Mouse (Mus musculus) MEL (cell line): ENCODE data around the gene Flt3l.
A peak's percentile ranks its signal among the peaks of the same experiment; 100 is the strongest.

Experiments
- CHD1 ChIP-seq: IDR thresholded peaks from 2 replicates; pipeline ENCODE4 v1.6.1; 2012; ENCODE audit warnings: low read depth, mild to moderate bottlenecking, inconsistent platforms, low read length, improper control_type of control experiment
- CTCF ChIP-seq, 3 experiments: IDR thresholded peaks in 2 of 3; conservative IDR thresholded peaks in 1 of 3; 2 replicates each; pipeline ENCODE4 v1.5.1; 2011 to 2012; ENCODE audit warnings: low read length in 3 of 3, low read depth in 2 of 3, mild to moderate bottlenecking in 2 of 3, improper control_type of control experiment in 1 of 3, inconsistent platforms in 1 of 3, mixed read lengths in 1 of 3, moderate library complexity in 1 of 3; ENCODE audit not compliant: control insufficient read depth in 1 of 3, insufficient read depth in 1 of 3, poor library complexity in 1 of 3, severe bottlenecking in 1 of 3
- ELF1 ChIP-seq: IDR thresholded peaks from 2 replicates; pipeline ENCODE4 v1.6.1; 2014; ENCODE audit warnings: low read depth, mild to moderate bottlenecking, inconsistent platforms, low read length, improper control_type of control experiment, moderate library complexity
- EP300 ChIP-seq, 2 experiments: IDR thresholded peaks; 2 replicates each; pipeline ENCODE4 v1.6.1; 2011; ENCODE audit warnings: improper control_type of control experiment in 2 of 2, low read length in 2 of 2, low read depth in 1 of 2, mild to moderate bottlenecking in 1 of 2
- HCFC1 ChIP-seq: IDR thresholded peaks from 2 replicates; pipeline ENCODE4 v1.6.1; 2012; ENCODE audit warnings: low read depth, mild to moderate bottlenecking, inconsistent platforms, low read length, improper control_type of control experiment, moderate library complexity
- MAX ChIP-seq: IDR thresholded peaks from 2 replicates; pipeline ENCODE4 v1.6.1; 2011; ENCODE audit warnings: low read length, improper control_type of control experiment
- NELFE ChIP-seq: IDR thresholded peaks from 2 replicates; pipeline ENCODE4 v1.6.1; 2011; ENCODE audit warnings: low read depth, low read length, improper control_type of control experiment
- POLR2A ChIP-seq, 2 experiments: IDR thresholded peaks; 2 replicates each; pipeline ENCODE4 v1.6.1; 2011 to 2012; ENCODE audit warnings: low read length in 2 of 2, mild to moderate bottlenecking in 2 of 2, control low read depth in 1 of 2, improper control_type of control experiment in 1 of 2, low read depth in 1 of 2, moderate library complexity in 1 of 2; ENCODE audit not compliant: control insufficient read depth in 1 of 2, insufficient read depth in 1 of 2, poor library complexity in 1 of 2
- USF1 ChIP-seq: IDR thresholded peaks from 2 replicates; pipeline ENCODE4 v1.6.1; 2014; ENCODE audit warnings: low read depth, mild to moderate bottlenecking, inconsistent platforms, low read length, improper control_type of control experiment, moderate library complexity
- ZMIZ1 ChIP-seq: IDR thresholded peaks from 2 replicates; pipeline ENCODE4 v1.6.1; 2012; ENCODE audit warnings: low read depth, mild to moderate bottlenecking, inconsistent platforms, low read length, improper control_type of control experiment, moderate library complexity

DNA sequence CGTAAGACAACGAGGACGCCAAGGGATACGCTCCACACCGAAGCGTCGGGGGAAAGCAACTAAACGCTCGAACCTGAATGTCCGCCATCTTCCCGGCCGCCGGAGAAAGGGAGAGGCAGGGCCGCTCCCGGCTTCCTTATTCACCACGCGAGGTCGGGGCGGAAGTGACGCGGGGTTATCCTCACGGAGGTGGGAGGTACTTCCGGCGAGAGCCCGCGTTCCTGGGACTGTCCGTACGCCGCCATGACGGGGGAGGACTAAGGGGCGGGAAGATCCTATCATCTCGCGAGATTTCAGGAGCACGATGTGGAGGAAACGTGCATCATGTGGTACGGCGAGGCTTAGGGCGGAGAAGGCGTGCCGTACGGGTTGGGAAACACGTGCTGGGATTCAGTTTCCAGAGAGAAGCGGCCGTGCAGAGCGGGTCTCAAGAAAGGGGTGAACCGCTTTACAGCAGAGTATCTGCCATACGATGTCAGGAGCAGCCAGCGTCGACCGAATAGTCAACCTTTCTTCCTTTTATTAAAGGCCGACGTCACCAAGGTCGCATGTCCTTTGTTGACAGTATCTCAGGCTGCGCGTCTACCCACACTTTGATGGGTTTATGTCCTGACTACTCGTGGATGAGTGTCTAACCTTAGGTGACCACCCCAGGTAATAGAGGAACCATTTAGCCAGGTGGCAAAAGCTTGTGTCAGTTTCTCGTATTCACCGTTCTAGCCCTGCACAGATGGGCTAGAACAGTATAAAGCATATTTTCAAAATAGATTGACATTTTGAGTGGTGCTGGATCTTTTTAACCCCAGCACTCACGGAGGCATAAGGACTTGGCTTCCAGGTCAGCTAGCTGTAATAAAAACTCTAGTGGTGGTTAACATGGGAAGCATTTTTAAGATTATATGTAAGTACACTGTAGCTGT is 11.7 kb downstream of the Flt3l start, which contains the start of gene Rps11:
- TF ChIP-seq POLR2A (IDR thresholded peaks at IDR 0.05; ENCODE audit: control insufficient read depth in 1 of 2, insufficient read depth in 1 of 2, low read depth in 1 of 2, low read length in 2 of 2, poor library complexity in 1 of 2) = peak; percentile 66 to 92; a peak in 3 of 4 replicates
- peak in 1 of 3 experiments; percentile 35; a peak in 2 of 6 replicates for TF ChIP-seq CTCF (IDR thresholded peaks at IDR 0.05 in 2 of 3, conservative IDR thresholded peaks at IDR 0.05 in 1 of 3; ENCODE audit: control insufficient read depth in 1 of 3, insufficient read depth in 1 of 3, low read depth in 2 of 3, low read length in 3 of 3, poor library complexity in 1 of 3, severe bottlenecking in 1 of 3)
- no peak for TF ChIP-seq USF1
- TF ChIP-seq ELF1 = no peak
- no peak for TF ChIP-seq NELFE
- TF ChIP-seq HCFC1 = no peak
- no peak for TF ChIP-seq CHD1
- no peak for TF ChIP-seq MAX
- no peak for TF ChIP-seq EP300 (IDR thresholded peaks at IDR 0.05; ENCODE audit: low read depth in 1 of 2, low read length in 2 of 2)
- TF ChIP-seq ZMIZ1 = no peak
